Mouse (Mus musculus) heart, embryonic 15.5 days (tissue): Measurements from ENCODE around the gene Lrrc2. TPM values are rescaled to one million over a fixed set of nuclear protein-coding genes. Genes with fewer than 3 reads are reported as not detected.

Experiments
- ATAC-seq: fragments of 200-750 bp; cut with Nextera tagmentation; replicated peaks from 2 replicates; pipeline ENCODE4 v1.8.0; 2017; ENCODE audit warnings: low read depth, moderate TSS enrichment; ENCODE audit not compliant: insufficient number of reproducible peaks, insufficient read depth, low FRiP score
- H3K27ac ChIP-seq: fragments of 300-500 bp; sonication (generic); 2 replicates; pipeline ENCODE4 v1.5.1; 2015; ENCODE audit warnings: mild to moderate bottlenecking, inconsistent platforms
- H3K27me3 ChIP-seq: fragments of 300-500 bp; sonication (generic); 2 replicates; pipeline ENCODE4 v1.6.1; 2015; ENCODE audit warnings: inconsistent platforms
- H3K36me3 ChIP-seq: fragments of 300-500 bp; sonication (generic); 2 replicates; pipeline ENCODE4 v1.6.1; 2015; ENCODE audit warnings: mild to moderate bottlenecking, inconsistent platforms
- H3K4me1 ChIP-seq: fragments of 300-500 bp; sonication (generic); replicated peaks from 2 replicates; pipeline ENCODE4 v1.6.1; 2015; ENCODE audit warnings: inconsistent platforms
- H3K4me2 ChIP-seq: fragments of 300-500 bp; sonication (generic); 2 replicates; pipeline ENCODE4 v1.6.1; 2015; ENCODE audit warnings: inconsistent platforms, mild to moderate bottlenecking, moderate library complexity
- H3K4me3 ChIP-seq: fragments of 300-500 bp; sonication (generic); 2 replicates; pipeline ENCODE4 v1.5.1; 2015; ENCODE audit warnings: mild to moderate bottlenecking, inconsistent platforms
- H3K9ac ChIP-seq: fragments of 300-500 bp; sonication (generic); 2 replicates; pipeline ENCODE4 v1.6.1; 2015; ENCODE audit warnings: mild to moderate bottlenecking, inconsistent platforms
- H3K9me3 ChIP-seq: fragments of 300-500 bp; sonication (generic); replicated peaks from 2 replicates; pipeline ENCODE4 v1.6.1; 2016; ENCODE audit warnings: inconsistent platforms
- WGBS: fragments of 180-500 bp; shearing (Covaris S2); methylation state at CpG from one replicate; pipeline ENCODE4 v1.1.7; 2015; ENCODE audit warnings: mixed read lengths; 5-methylcytosine and 5-hydroxymethylcytosine counted together
- polyA plus RNA-seq: library from polyadenylated mRNA; unstranded; fragments of >200 nt; fragmentation: Nextera tagmentation; extraction: Ambion mirVana; gene quantifications from 2 replicates; pipeline ENCODE4 v1.2.1, GENCODE M21; 2015

Lrrc2 gene
- polyA plus RNA-seq, 1 experiment from 2014 or later, result 6.9 TPM

GRCm38 (mm10) chr9:110922759-110923158 is 28.6 kb upstream of the Lrrc2 start:
- no peaks in the 10 kb centered on the region for H3K27me3 ChIP-seq
- WGBS, result 13% methylated on average over 7 of the region's 7 CpGs
- H3K36me3 ChIP-seq, result no peaks in the 10 kb centered on the region
- no peak overlapping the region for H3K4me3 ChIP-seq
- no peak overlapping the region for H3K27ac ChIP-seq
- no peak overlapping the region for H3K4me2 ChIP-seq
- no peak overlapping the region for H3K9ac ChIP-seq
- no peak for ATAC-seq
- H3K9me3 ChIP-seq, result no peaks in the 10 kb centered on the region
- no peaks in the 10 kb centered on the region for H3K4me1 ChIP-seq

DNA sequence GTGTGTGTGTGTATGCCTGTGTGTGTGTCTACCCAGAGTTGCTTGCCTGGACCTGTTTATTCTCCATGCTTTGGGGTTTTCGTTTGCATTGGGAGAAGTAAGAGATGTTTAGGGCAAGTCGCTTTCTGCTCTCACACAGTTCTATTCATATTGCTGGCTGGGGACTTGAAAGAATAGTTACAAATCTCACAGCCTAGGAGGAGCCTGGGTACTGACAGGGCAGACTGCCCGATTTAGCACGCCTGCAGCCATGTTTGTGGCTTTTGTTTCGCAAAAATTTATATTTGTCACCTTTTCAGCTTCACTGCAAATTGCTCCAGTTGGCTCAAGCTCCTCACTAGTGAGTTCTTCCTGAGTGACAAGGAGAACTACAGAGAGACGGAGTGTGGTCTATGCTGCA is 19.8 kb upstream of the Lrrc2 start:
- no peak overlapping the region for H3K4me2 ChIP-seq
- H3K27me3 ChIP-seq, result no peaks in the 10 kb centered on the region
- no peaks in the 10 kb centered on the region for H3K9me3 ChIP-seq
- no peak overlapping the region for H3K9ac ChIP-seq
- H3K4me1 ChIP-seq, result no peaks in the 10 kb centered on the region
- H3K36me3 ChIP-seq, result no peaks in the 10 kb centered on the region
- H3K27ac ChIP-seq, result no peak overlapping the region
- 78% methylated on average over 6 of the region's 6 CpGs for WGBS
- no peak for ATAC-seq
- no peak overlapping the region for H3K4me3 ChIP-seq

- 73% methylated on average over 12 of the region's 12 CpGs for WGBS
Measured at GRCm38 (mm10) chr9:110933850-110934437, 17.4 kb upstream of the Lrrc2 start.

GRCm38 (mm10) chr9:110935941-110936340 is 15.4 kb upstream of the Lrrc2 start:
- Histone ChIP-seq H3K27me3 (no peaks in the 10 kb centered on the region), H3K4me1 (no peaks in the 10 kb centered on the region), H3K4me3 (no peak overlapping the region), H3K27ac (no peak overlapping the region), H3K9ac (no peak overlapping the region), H3K36me3 (no peaks in the 10 kb centered on the region), H3K4me2 (no peak overlapping the region), H3K9me3 (no peaks in the 10 kb centered on the region)
- WGBS, result 81% methylated on average over 7 of the region's 7 CpGs
- ATAC-seq, result no peak

More at GRCm38 (mm10) chr9:110933850-110934437, 17.4 kb upstream of the Lrrc2 start:
- no peak overlapping the region for H3K4me2 ChIP-seq
- H3K4me3 ChIP-seq, result no peak overlapping the region
- H3K4me1 ChIP-seq, result no peaks in the 10 kb centered on the region
- H3K9me3 ChIP-seq, result no peaks in the 10 kb centered on the region
- no peak for ATAC-seq
- no peaks in the 10 kb centered on the region for H3K27me3 ChIP-seq
- H3K36me3 ChIP-seq, result no peaks in the 10 kb centered on the region
- no peak overlapping the region for H3K9ac ChIP-seq
- no peak overlapping the region for H3K27ac ChIP-seq

DNA sequence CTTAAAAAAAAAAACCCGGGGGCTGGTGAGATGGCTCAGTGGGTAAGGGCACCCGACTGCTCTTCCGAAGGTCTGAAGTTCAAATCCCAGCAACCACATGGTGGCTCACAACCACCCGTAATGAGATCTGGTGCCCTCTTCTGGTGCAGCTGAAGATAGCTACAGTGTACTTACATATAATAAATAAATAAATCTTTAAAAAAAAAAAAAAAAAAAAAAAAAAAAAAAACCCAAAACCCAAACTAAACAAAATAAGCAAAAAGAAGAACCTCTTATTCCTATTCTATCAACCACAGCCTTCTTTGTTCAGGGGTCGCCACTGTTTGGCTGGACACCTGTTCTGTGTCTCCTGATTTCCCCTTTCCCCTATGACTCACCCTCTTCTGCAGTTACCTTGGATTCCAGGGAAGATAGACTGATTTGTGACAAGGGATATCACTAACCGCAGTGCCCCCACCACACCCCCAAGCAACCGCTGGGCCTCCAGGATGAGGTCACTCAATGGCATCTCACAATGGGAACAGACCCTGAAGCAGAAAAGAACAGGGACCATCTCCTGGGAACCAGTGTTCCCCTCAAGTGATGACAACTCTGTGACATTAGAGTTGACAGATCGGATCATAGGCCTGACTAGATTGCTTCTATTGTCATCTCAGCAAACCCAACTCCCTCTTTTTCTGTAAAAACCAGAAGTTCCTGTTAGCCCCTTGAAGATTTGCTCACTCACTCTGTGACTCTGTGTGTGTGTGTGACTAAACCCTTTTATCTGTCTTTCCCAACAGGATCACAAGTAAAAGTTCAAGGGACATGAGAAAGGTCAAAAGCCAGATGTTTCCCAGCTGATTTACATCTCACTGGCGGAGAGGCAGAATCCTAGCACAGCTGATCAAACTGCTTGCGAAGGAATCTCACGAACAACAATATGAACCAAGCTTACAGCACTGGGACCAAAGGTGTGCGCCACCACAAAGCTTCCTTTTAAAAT is 13.5 kb upstream of the Lrrc2 start:
- Histone ChIP-seq H3K9me3 (no peaks in the 10 kb centered on the region), H3K4me2 (no peak overlapping the region), H3K9ac (no peak overlapping the region), H3K27me3 (no peaks in the 10 kb centered on the region), H3K4me3 (no peak overlapping the region), H3K36me3 (no peaks in the 10 kb centered on the region), H3K4me1 (no peaks in the 10 kb centered on the region), H3K27ac (no peak overlapping the region)
- 66% methylated on average over 12 of the region's 12 CpGs for WGBS
- ATAC-seq, result no peak

DNA sequence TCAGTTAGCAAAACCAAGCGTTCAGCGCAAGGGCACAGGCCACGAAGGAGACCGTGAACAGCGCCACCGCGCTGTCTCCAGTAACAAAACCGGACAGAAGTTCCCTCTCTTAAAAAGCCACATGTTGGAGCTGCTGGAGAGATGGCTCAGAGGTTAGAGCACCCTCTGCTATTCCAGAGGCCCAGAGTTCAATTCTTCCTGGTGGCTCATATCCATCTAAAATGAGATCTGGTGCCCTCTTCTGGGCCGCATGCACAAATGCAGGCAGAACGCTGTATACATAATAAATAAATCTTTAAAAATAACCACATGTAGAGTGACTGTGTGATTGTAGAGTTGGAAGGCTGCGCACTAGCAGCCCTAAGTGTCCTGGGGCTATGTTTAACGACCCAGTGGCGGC is 7.1 kb upstream of the Lrrc2 start:
- Histone ChIP-seq H3K4me2 (no peak overlapping the region), H3K4me3 (no peak overlapping the region), H3K9ac (no peak overlapping the region), H3K27me3 (peaks cover 25% of the 10 kb centered on the region), H3K27ac (no peak overlapping the region), H3K9me3 (no peaks in the 10 kb centered on the region), H3K4me1 (peaks cover 21% of the 10 kb centered on the region), H3K36me3 (no peaks in the 10 kb centered on the region)
- WGBS, result 31% methylated on average over 13 of the region's 13 CpGs
- ATAC-seq, result no peak

DNA sequence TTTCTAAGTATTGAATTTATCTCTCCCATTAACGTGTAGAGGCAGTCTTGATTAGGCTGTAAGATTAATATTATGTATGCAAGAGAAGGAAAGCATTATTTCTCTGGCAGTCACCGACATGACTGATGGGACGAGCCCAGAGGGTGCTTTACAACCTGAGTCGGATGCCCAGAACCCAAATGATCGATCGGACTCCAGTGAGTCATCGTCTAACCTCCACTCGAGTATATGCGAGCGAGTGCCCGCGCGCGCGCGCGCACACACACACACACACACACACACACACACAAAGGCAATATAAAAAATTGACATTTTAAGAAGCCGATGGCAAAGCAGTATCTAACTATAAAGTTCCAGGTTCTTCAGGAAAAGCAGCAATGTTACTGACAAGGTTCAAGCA is 6.0 kb upstream of the Lrrc2 start:
- H3K27me3 ChIP-seq, result peaks cover 25% of the 10 kb centered on the region
- H3K27ac ChIP-seq, result no peak overlapping the region
- WGBS, result 21% methylated on average over 18 of the region's 18 CpGs
- no peak overlapping the region for H3K4me3 ChIP-seq
- H3K4me2 ChIP-seq, result no peak overlapping the region
- H3K9ac ChIP-seq, result no peak overlapping the region
- peaks cover 21% of the 10 kb centered on the region for H3K4me1 ChIP-seq
- no peak for ATAC-seq
- no peaks in the 10 kb centered on the region for H3K9me3 ChIP-seq
- no peaks in the 10 kb centered on the region for H3K36me3 ChIP-seq

DNA sequence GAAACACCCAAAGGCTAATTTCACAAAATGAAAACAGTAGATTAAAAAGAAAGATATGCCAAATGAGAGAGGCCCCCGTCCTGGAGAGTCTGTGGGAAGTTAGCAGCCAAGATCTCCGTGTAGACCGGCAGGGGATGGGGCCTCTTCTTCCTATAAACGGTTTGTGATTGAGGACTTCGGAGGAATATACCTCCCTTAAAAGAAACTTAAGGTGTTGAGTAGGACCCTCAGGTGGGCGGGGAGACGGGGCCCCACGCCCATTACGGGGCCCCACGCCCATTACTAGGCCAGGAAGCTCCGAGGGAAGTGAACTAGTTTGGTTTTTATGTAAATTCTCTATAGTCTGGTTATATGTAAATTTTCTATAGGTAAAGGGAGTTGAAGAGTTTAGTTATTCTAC is 5.4 kb upstream of the Lrrc2 start, which contains the start of gene Tdgf1:
TSS of gene Tdgf1 (minus strand) at position 233 of the 400 bp plus-strand sequence.
- H3K9me3 ChIP-seq, result no peaks in the 10 kb centered on the region
- 36% methylated on average over 11 of the region's 11 CpGs for WGBS
- H3K27ac ChIP-seq, result no peak within 1 kb of the TSS
- no peak for ATAC-seq
- no peak within 1 kb of the TSS for H3K4me3 ChIP-seq
- H3K4me1 ChIP-seq, result peaks cover 21% of the 10 kb centered on the region
- H3K27me3 ChIP-seq, result peaks cover 25% of the 10 kb centered on the region
- H3K36me3 ChIP-seq, result no peaks in the 10 kb centered on the region
- no peak within 1 kb of the TSS for H3K9ac ChIP-seq
- peak within 1 kb of the TSS; percentile 24; the same call in 1 of the 2 replicates for H3K4me2 ChIP-seq

DNA sequence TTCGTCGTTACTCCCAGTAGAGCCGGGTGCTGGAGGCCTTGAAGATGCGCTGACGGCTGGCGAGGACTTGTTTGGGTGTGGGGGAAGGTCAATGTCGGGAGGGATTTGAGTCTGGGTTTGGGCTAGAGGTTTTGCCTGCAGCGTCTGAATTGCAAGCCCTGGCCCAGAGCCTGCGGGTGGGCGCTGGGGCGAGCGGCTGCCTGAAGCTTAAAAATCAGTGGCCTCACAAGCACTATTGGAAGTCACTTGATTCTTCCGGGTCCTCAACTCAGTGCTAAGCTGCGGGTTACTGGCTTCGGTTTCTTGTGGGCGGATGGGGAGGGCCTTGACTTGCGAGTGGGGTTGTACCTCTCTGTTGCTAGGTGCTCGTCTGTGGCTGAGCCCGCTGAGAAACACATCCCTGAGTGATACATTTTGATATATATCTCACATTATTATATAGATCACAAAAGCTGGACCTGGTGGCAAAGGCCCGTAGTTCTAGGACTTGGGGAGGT is 4.7 kb upstream of the Lrrc2 start:
- no peak for ATAC-seq
- no peak overlapping the region for H3K9ac ChIP-seq
- WGBS, result 34% methylated on average over 20 of the region's 20 CpGs
- H3K4me2 ChIP-seq, result peak overlapping the region; percentile 24; the same call in 1 of the 2 replicates
- H3K4me3 ChIP-seq, result no peak overlapping the region
- no peaks in the 10 kb centered on the region for H3K9me3 ChIP-seq
- no peaks in the 10 kb centered on the region for H3K36me3 ChIP-seq
- H3K27ac ChIP-seq, result no peak overlapping the region
- peaks cover 25% of the 10 kb centered on the region for H3K27me3 ChIP-seq
- peaks cover 21% of the 10 kb centered on the region for H3K4me1 ChIP-seq

- Histone ChIP-seq H3K4me3 (no peak overlapping the region), H3K4me2 (no peak overlapping the region), H3K4me1 (peaks cover 26% of the 10 kb centered on the region), H3K9ac (no peak overlapping the region), H3K36me3 (no peaks in the 10 kb centered on the region), H3K9me3 (no peaks in the 10 kb centered on the region), H3K27me3 (peaks cover 25% of the 10 kb centered on the region), H3K27ac (no peak overlapping the region)
- no peak for ATAC-seq
- 47% methylated on average over 6 of the region's 6 CpGs for WGBS
Measured at GRCm38 (mm10) chr9:110947261-110947661, 4.1 kb upstream of the Lrrc2 start.

DNA sequence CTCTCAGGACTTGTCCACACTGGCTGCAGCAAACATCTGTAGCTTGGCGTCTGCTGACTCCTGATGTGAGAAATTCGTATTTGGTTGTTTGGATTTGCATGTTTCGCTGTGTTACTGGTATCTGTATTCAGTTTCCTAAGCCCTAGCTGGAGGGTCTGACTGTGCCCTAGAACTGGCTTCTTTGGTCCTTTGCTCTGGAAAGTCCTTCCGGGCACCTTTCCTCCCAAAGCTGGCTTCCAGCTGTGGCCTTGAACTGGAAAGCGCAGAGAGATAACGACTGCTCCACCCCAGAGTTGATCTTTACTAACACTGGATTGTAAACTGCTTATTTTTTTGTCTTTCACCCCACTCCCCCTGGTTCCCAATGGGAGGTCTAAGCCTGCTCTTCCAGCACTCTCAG is 3.4 kb upstream of the Lrrc2 start:
- Histone ChIP-seq H3K27ac (no peak overlapping the region), H3K36me3 (no peaks in the 10 kb centered on the region), H3K9ac (no peak overlapping the region), H3K9me3 (no peaks in the 10 kb centered on the region), H3K4me2 (no peak overlapping the region), H3K4me3 (no peak overlapping the region), H3K4me1 (peaks cover 32% of the 10 kb centered on the region), H3K27me3 (peaks cover 25% of the 10 kb centered on the region)
- 71% methylated on average over 6 of the region's 6 CpGs for WGBS
- no peak for ATAC-seq
